Mouse (Mus musculus) forebrain, embryonic 10.5 days (tissue): Measurements from ENCODE around the gene Rapgef5. TPM values are rescaled to one million over a fixed set of nuclear protein-coding genes. Genes with fewer than 3 reads are reported as not detected.

Source experiments
- DNase-seq: peaks from one replicate; pipeline ENCODE4 v3.0.0-alpha.2; 2017; ENCODE audit warnings: low spot score; ENCODE audit errors: extremely low spot score
- H3K27ac ChIP-seq: fragments of 300-500 bp; sonication (generic); 2 replicates; pipeline ENCODE4 v1.5.1; 2016; ENCODE audit warnings: mild to moderate bottlenecking
- H3K27me3 ChIP-seq: fragments of 300-500 bp; sonication (generic); 2 replicates; pipeline ENCODE4 v1.6.1; 2016; ENCODE audit warnings: mild to moderate bottlenecking; ENCODE audit not compliant: poor library complexity, severe bottlenecking
- H3K36me3 ChIP-seq: fragments of 300-500 bp; sonication (generic); replicated peaks from 2 replicates; pipeline ENCODE4 v1.6.1; 2016; ENCODE audit warnings: mild to moderate bottlenecking, moderate library complexity
- H3K4me1 ChIP-seq: fragments of 300-500 bp; sonication (generic); 2 replicates; pipeline ENCODE4 v1.6.1; 2016
- H3K4me3 ChIP-seq: fragments of 300-500 bp; sonication (generic); 2 replicates; pipeline ENCODE4 v1.5.1; 2016; ENCODE audit warnings: mild to moderate bottlenecking, moderate library complexity
- H3K9me3 ChIP-seq: fragments of 300-500 bp; sonication (generic); 2 replicates; pipeline ENCODE4 v1.6.1; 2016; ENCODE audit warnings: mild to moderate bottlenecking, moderate library complexity
- WGBS: fragments of 180-500 bp; shearing (Covaris S2); methylation state at CpG from one replicate; pipeline ENCODE4 v1.1.7; 2016; 5-methylcytosine and 5-hydroxymethylcytosine counted together
- polyA plus RNA-seq: library from polyadenylated mRNA; unstranded; fragments of >200 nt; fragmentation: Nextera tagmentation; extraction: Ambion mirVana; gene quantifications from 2 replicates; pipeline ENCODE4 v1.2.1, GENCODE M21; 2016

Rapgef5 gene
- polyA plus RNA-seq, 1 experiment from 2014 or later, result 6.5 TPM

GRCm38 (mm10) chr12:117534087-117534751 lies 17.9 kb downstream of the Rapgef5 start:
- WGBS, result under 1% methylated on average over 65 of the region's 66 CpGs
- no peaks in the 10 kb centered on the region for H3K9me3 ChIP-seq
- peak; percentile 44 for DNase-seq
- H3K4me1 ChIP-seq, result peaks cover 16% of the 10 kb centered on the region
- peak overlapping the region; percentile 75 for H3K4me3 ChIP-seq
- no peaks in the 10 kb centered on the region for H3K36me3 ChIP-seq
- peak overlapping the region; percentile 78 for H3K27ac ChIP-seq
- peaks cover 69% of the 10 kb centered on the region for H3K27me3 ChIP-seq

- Histone ChIP-seq H3K4me1 (no peaks in the 10 kb centered on the region), H3K27ac (no peak overlapping the region), H3K36me3 (no peaks in the 10 kb centered on the region), H3K4me3 (no peak overlapping the region), H3K27me3 (peaks cover 15% of the 10 kb centered on the region), H3K9me3 (no peaks in the 10 kb centered on the region)
- no peak for DNase-seq
- WGBS, result 83% methylated on average over 2 of the region's 2 CpGs
Measured at GRCm38 (mm10) chr12:117540352-117540751, 24.1 kb downstream of the Rapgef5 start.

- no peaks in the 10 kb centered on the region for H3K27me3 ChIP-seq
- no peaks in the 10 kb centered on the region for H3K36me3 ChIP-seq
- 89% methylated on average over 6 of the region's 6 CpGs for WGBS
Measured at GRCm38 (mm10) chr12:117545277-117545676, 29.0 kb downstream of the Rapgef5 start.

GRCm38 (mm10) chr12:117553353-117553752 lies 37.1 kb downstream of the Rapgef5 start:
- Histone ChIP-seq H3K4me1 (no peaks in the 10 kb centered on the region), H3K9me3 (no peaks in the 10 kb centered on the region), H3K27me3 (no peaks in the 10 kb centered on the region), H3K27ac (no peak overlapping the region), H3K36me3 (no peaks in the 10 kb centered on the region), H3K4me3 (no peak overlapping the region)
- 91% methylated on average over 5 of the region's 5 CpGs for WGBS
- no peak for DNase-seq

More at GRCm38 (mm10) chr12:117545277-117545676, 29.0 kb downstream of the Rapgef5 start:
- no peak overlapping the region for H3K27ac ChIP-seq
- no peaks in the 10 kb centered on the region for H3K9me3 ChIP-seq
- no peak for DNase-seq
- H3K4me1 ChIP-seq, result no peaks in the 10 kb centered on the region
- no peak overlapping the region for H3K4me3 ChIP-seq

GRCm38 (mm10) chr12:117554612-117555063 lies 38.4 kb downstream of the Rapgef5 start:
- H3K4me3 ChIP-seq, result no peak overlapping the region

GRCm38 (mm10) chr12:117560450-117560849 lies 44.2 kb downstream of the Rapgef5 start:
- Histone ChIP-seq H3K9me3 (no peaks in the 10 kb centered on the region), H3K4me1 (no peaks in the 10 kb centered on the region), H3K4me3 (no peak overlapping the region), H3K27ac (no peak overlapping the region), H3K27me3 (no peaks in the 10 kb centered on the region), H3K36me3 (no peaks in the 10 kb centered on the region)
- WGBS, result 89% methylated on average over 11 of the region's 11 CpGs
- DNase-seq, result no peak

More at GRCm38 (mm10) chr12:117554612-117555063, 38.4 kb downstream of the Rapgef5 start:
- DNase-seq, result no peak
- Histone ChIP-seq H3K9me3 (no peaks in the 10 kb centered on the region), H3K27me3 (no peaks in the 10 kb centered on the region), H3K36me3 (no peaks in the 10 kb centered on the region), H3K27ac (no peak overlapping the region), H3K4me1 (no peaks in the 10 kb centered on the region)
- 95% methylated on average over 1 of the region's 1 CpGs for WGBS

GRCm38 (mm10) chr12:117561411-117562059 lies 45.3 kb downstream of the Rapgef5 start:
- Histone ChIP-seq H3K36me3 (no peaks in the 10 kb centered on the region), H3K27ac (no peak overlapping the region), H3K9me3 (no peaks in the 10 kb centered on the region), H3K27me3 (no peaks in the 10 kb centered on the region), H3K4me1 (no peaks in the 10 kb centered on the region), H3K4me3 (no peak overlapping the region)
- 84% methylated on average over 6 of the region's 6 CpGs for WGBS
- no peak for DNase-seq

- DNase-seq, result no peak
- Histone ChIP-seq H3K9me3 (no peaks in the 10 kb centered on the region), H3K27me3 (no peaks in the 10 kb centered on the region), H3K36me3 (no peaks in the 10 kb centered on the region), H3K27ac (no peak overlapping the region), H3K4me3 (no peak overlapping the region), H3K4me1 (no peaks in the 10 kb centered on the region)
- WGBS, result 96% methylated on average over 3 of the region's 3 CpGs
Measured at GRCm38 (mm10) chr12:117562085-117562484, 45.8 kb downstream of the Rapgef5 start.

GRCm38 (mm10) chr12:117563859-117564258 lies 47.6 kb downstream of the Rapgef5 start:
- no peaks in the 10 kb centered on the region for H3K9me3 ChIP-seq
- 87% methylated on average over 6 of the region's 6 CpGs for WGBS
- H3K4me1 ChIP-seq, result no peaks in the 10 kb centered on the region
- H3K27me3 ChIP-seq, result no peaks in the 10 kb centered on the region
- no peaks in the 10 kb centered on the region for H3K36me3 ChIP-seq
- no peak overlapping the region for H3K27ac ChIP-seq
- no peak for DNase-seq
- no peak overlapping the region for H3K4me3 ChIP-seq

GRCm38 (mm10) chr12:117566298-117566697 lies 50.0 kb downstream of the Rapgef5 start:
- Histone ChIP-seq H3K36me3 (no peaks in the 10 kb centered on the region), H3K27ac (no peak overlapping the region), H3K27me3 (no peaks in the 10 kb centered on the region), H3K9me3 (no peaks in the 10 kb centered on the region), H3K4me3 (no peak overlapping the region), H3K4me1 (no peaks in the 10 kb centered on the region)
- WGBS, result 88% methylated on average over 4 of the region's 4 CpGs
- no peak for DNase-seq

- no peak overlapping the region for H3K4me3 ChIP-seq
- 72% methylated on average over 2 of the region's 2 CpGs for WGBS
- no peak for DNase-seq
- no peaks in the 10 kb centered on the region for H3K4me1 ChIP-seq
- no peak overlapping the region for H3K27ac ChIP-seq
- no peaks in the 10 kb centered on the region for H3K9me3 ChIP-seq
- H3K27me3 ChIP-seq, result no peaks in the 10 kb centered on the region
- H3K36me3 ChIP-seq, result no peaks in the 10 kb centered on the region
Measured at GRCm38 (mm10) chr12:117569671-117570070, 53.4 kb downstream of the Rapgef5 start.

- 90% methylated on average over 4 of the region's 4 CpGs for WGBS
- no peak for DNase-seq
- H3K27ac ChIP-seq, result no peak overlapping the region
Measured at GRCm38 (mm10) chr12:117584256-117584655, 68.0 kb downstream of the Rapgef5 start.

GRCm38 (mm10) chr12:117585390-117585789 lies 69.1 kb downstream of the Rapgef5 start:
- 85% methylated on average over 2 of the region's 2 CpGs for WGBS
- H3K27ac ChIP-seq, result no peak overlapping the region
- H3K27me3 ChIP-seq, result no peaks in the 10 kb centered on the region
- H3K9me3 ChIP-seq, result no peaks in the 10 kb centered on the region
- H3K36me3 ChIP-seq, result no peaks in the 10 kb centered on the region
- no peak overlapping the region for H3K4me3 ChIP-seq
- DNase-seq, result no peak
- peaks cover 6% of the 10 kb centered on the region; the same call in 1 of the 2 replicates for H3K4me1 ChIP-seq

More at GRCm38 (mm10) chr12:117584256-117584655, 68.0 kb downstream of the Rapgef5 start:
- Histone ChIP-seq H3K36me3 (no peaks in the 10 kb centered on the region), H3K9me3 (no peaks in the 10 kb centered on the region), H3K27me3 (no peaks in the 10 kb centered on the region), H3K4me1 (peaks cover 6% of the 10 kb centered on the region; the same call in 1 of the 2 replicates), H3K4me3 (no peak overlapping the region)
